Mouse (Mus musculus): ENCODE measurements around the gene Ccnb1.

- no peak for TF ChIP-seq TAL1 (IDR thresholded peaks at IDR 0.05; ENCODE audit: low read length)
- TF ChIP-seq GATA1 (IDR thresholded peaks at IDR 0.05; ENCODE audit: low read length) = no peak
These were observed 45.8 kb upstream of the Ccnb1 start for GRCm38 (mm10) chr13:100832188-100832587.
